Mouse (Mus musculus) cortical plate, adult 2 months (tissue): ENCODE measurements around the gene Rnf19b.

Source experiments
- CTCF ChIP-seq: fragments of 200-500 bp; IDR thresholded peaks from 2 replicates; pipeline ENCODE4 v1.5.1; 2011; ENCODE audit warnings: mild to moderate bottlenecking, control low read depth, low read length; ENCODE audit not compliant: insufficient read depth; ENCODE audit errors: extremely low read depth
- POLR2A ChIP-seq: fragments of 200-500 bp; IDR thresholded peaks from 2 replicates; pipeline ENCODE4 v1.6.1; 2011; ENCODE audit warnings: mild to moderate bottlenecking, low read length, control low read depth; ENCODE audit not compliant: insufficient read depth; ENCODE audit errors: extremely low read depth

- TF ChIP-seq POLR2A (no peak), CTCF (peak; percentile 76)
Observed at GRCm38 (mm10) chr4:129134799-129135585, 76.9 kb downstream of the Rnf19b start.
